Mouse (Mus musculus) ES-E14 (cell line): ENCODE results near the gene Shisa8. TPM values are rescaled to one million over a fixed set of nuclear protein-coding genes. Genes with fewer than 3 reads are reported as not detected.

Source experiments
- DNase-seq: peaks from one replicate; pipeline ENCODE4 v3.0.0-alpha.2; 2013; ENCODE audit warnings: low read depth, low spot score
- H3K27ac ChIP-seq: 2 replicates; pipeline ENCODE4 v1.5.1; 2012; ENCODE audit warnings: low read depth, mild to moderate bottlenecking, low read length, moderate library complexity, mixed read lengths; ENCODE audit not compliant: poor library complexity, insufficient read depth, severe bottlenecking
- H3K36me3 ChIP-seq: 2 replicates; pipeline ENCODE4 v1.6.1; 2012; ENCODE audit warnings: mild to moderate bottlenecking, low read length, moderate library complexity, mixed read lengths; ENCODE audit not compliant: control insufficient read depth, poor library complexity, insufficient read depth, severe bottlenecking
- H3K4me1 ChIP-seq, 2 experiments: fragments of 150-350 bp in 1 of 2; sonication (generic) in 1 of 2; 2 replicates each; pipeline ENCODE4 v1.6.1; 2012; ENCODE audit warnings: low read length in 2 of 2, mild to moderate bottlenecking in 1 of 2, mixed read lengths in 1 of 2; ENCODE audit not compliant: control insufficient read depth in 2 of 2, insufficient read depth in 2 of 2, poor library complexity in 1 of 2
- H3K4me3 ChIP-seq, 2 experiments: fragments of 150-350 bp in 1 of 2; sonication (generic) in 1 of 2; 2 replicates each; pipeline ENCODE4 v1.5.1; 2012; ENCODE audit warnings: low read length in 2 of 2, low read depth in 1 of 2, mild to moderate bottlenecking in 1 of 2, mixed read lengths in 1 of 2; ENCODE audit not compliant: insufficient read depth in 1 of 2, poor library complexity in 1 of 2, severe bottlenecking in 1 of 2
- H3K9ac ChIP-seq: 2 replicates; pipeline ENCODE4 v1.6.1; 2012; ENCODE audit warnings: low read depth, mild to moderate bottlenecking, low read length, mixed read lengths; ENCODE audit not compliant: poor library complexity, insufficient read depth, severe bottlenecking
- H3K9me3 ChIP-seq: fragments of 150-350 bp; sonication (generic); 2 replicates; pipeline ENCODE4 v1.6.1; 2012; ENCODE audit warnings: low read depth, mild to moderate bottlenecking, low read length; ENCODE audit not compliant: control insufficient read depth, insufficient read depth
- CHD2 ChIP-seq: IDR thresholded peaks from 2 replicates; pipeline ENCODE4 v1.6.1; 2014; ENCODE audit warnings: mild to moderate bottlenecking, low read depth, low read length, inconsistent platforms
- HCFC1 ChIP-seq: IDR thresholded peaks from 2 replicates; pipeline ENCODE4 v1.6.1; 2012; ENCODE audit warnings: low read length, inconsistent platforms, borderline replicate concordance; ENCODE audit not compliant: insufficient read depth
- MAFK ChIP-seq: IDR thresholded peaks from 2 replicates; pipeline ENCODE4 v1.6.1; 2014; ENCODE audit warnings: mild to moderate bottlenecking, low read depth, low read length, inconsistent platforms; ENCODE audit not compliant: insufficient read depth
- ZC3H11A ChIP-seq: IDR thresholded peaks from 2 replicates; pipeline ENCODE4 v1.6.1; 2012; ENCODE audit warnings: low read depth, mild to moderate bottlenecking, inconsistent platforms, low read length, borderline replicate concordance
- ZNF384 ChIP-seq: IDR thresholded peaks from 2 replicates; pipeline ENCODE4 v1.6.1; 2012; ENCODE audit warnings: low read depth, low read length, inconsistent platforms
- in situ Hi-C, 2 experiments: fragments of 600-800 bp; cut with MboI; formaldehyde crosslinking; loops; one replicate each; pipeline ENCODE4 v1.15.1; 2025; ENCODE audit warnings: low sequenced_read_pairs in 2 of 2, inconsistent platforms in 1 of 2; ENCODE audit not compliant: unreplicated experiment in 2 of 2
- total RNA-seq: library from RNA; depleted of rRNA; stranded (reverse); fragments of 300-350 nt; gene quantifications from 2 replicates; pipeline ENCODE4 v1.2.3, GENCODE M21; 2012

Gene Shisa8
- total RNA-seq, 1 experiment, result 4.1 TPM

GRCm38 (mm10) chr15:82209295-82210050, 3.1 kb downstream of the Shisa8 start:
- Histone ChIP-seq H3K9me3 (no peaks in the 10 kb centered on the region), H3K27ac (no peak overlapping the region), H3K9ac (no peak overlapping the region), H3K36me3 (peaks cover 10% of the 10 kb centered on the region; the same call in 1 of the 2 replicates), H3K4me3 (no peak overlapping the region), H3K4me1 (peaks cover 2 to 21% of the 10 kb centered on the region in 2 experiments; a peak in 2 of 4 replicates)
- in situ Hi-C loops, result no loop called here
- DNase-seq, result no peak
- TF ChIP-seq HCFC1 (no peak), ZNF384 (no peak), CHD2 (no peak), MAFK (no peak), ZC3H11A (no peak)

GRCm38 (mm10) chr15:82208307-82208706, 4.3 kb downstream of the Shisa8 start:
- Histone ChIP-seq H3K36me3 (peaks cover 19% of the 10 kb centered on the region), H3K4me1 (peaks cover 2 to 20% of the 10 kb centered on the region in 2 experiments; a peak in 3 of 4 replicates), H3K4me3 (no peak overlapping the region; a peak in 1 of 4 replicates), H3K9me3 (no peaks in the 10 kb centered on the region), H3K27ac (no peak overlapping the region), H3K9ac (no peak overlapping the region)
- no peak for TF ChIP-seq MAFK
- TF ChIP-seq ZC3H11A, result no peak
- TF ChIP-seq HCFC1, result no peak
- TF ChIP-seq ZNF384, result no peak
- no peak for TF ChIP-seq CHD2
- in situ Hi-C loops, result no loop called here
- DNase-seq, result no peak

GRCm38 (mm10) chr15:82207504-82208219, 5.0 kb downstream of the Shisa8 start:
- H3K4me1 ChIP-seq, result peaks cover 2 to 19% of the 10 kb centered on the region in 2 experiments; a peak in 3 of 4 replicates
- peak overlapping the region; percentile 39 for H3K9ac ChIP-seq
- no peaks in the 10 kb centered on the region for H3K9me3 ChIP-seq
- H3K4me3 ChIP-seq, result peak overlapping the region; percentile 51 to 54
- DNase-seq, result no peak
- H3K36me3 ChIP-seq, result peaks cover 23% of the 10 kb centered on the region
- TF ChIP-seq MAFK (no peak), HCFC1 (no peak), ZNF384 (no peak), ZC3H11A (no peak), CHD2 (no peak)
- in situ Hi-C loops, result no loop called here
- no peak overlapping the region for H3K27ac ChIP-seq

GRCm38 (mm10) chr15:82207105-82207459, 5.5 kb downstream of the Shisa8 start:
- Histone ChIP-seq H3K4me3 (peak overlapping the region; percentile 51 to 54; a peak in 3 of 4 replicates), H3K36me3 (peaks cover 23% of the 10 kb centered on the region), H3K9me3 (no peaks in the 10 kb centered on the region), H3K4me1 (peaks cover 2 to 19% of the 10 kb centered on the region in 2 experiments; a peak in 3 of 4 replicates), H3K27ac (no peak overlapping the region), H3K9ac (peak overlapping the region; percentile 39)
- TF ChIP-seq CHD2 (no peak), ZNF384 (no peak), HCFC1 (no peak), MAFK (no peak), ZC3H11A (no peak)
- in situ Hi-C loops, result no loop called here
- DNase-seq, result no peak
